ENCODE assay signal across 18 mouse cellular contexts in the genomic region with DNA sequence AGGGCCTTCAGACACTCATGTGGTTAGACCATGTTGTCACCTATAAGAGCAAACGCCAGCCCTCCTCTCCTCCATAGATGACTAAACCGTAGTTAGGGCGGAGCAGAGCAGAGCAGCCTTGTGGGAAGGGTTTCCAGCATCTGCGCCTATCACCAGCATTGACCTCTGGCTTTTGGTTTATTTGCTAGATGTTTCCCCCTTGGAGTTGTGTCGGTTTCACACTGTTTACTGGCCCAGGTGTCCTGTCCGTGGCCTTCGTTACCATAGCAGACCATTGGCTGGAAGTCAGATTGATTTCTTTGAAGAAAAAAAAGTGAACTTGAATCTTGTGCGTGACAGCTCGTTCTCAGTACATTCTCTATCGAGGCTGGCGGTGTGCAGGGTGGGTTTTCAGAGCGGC.
"Had no signal": no experiment of that assay in that cellular context is flagged by ENCODE, and none has a peak within 500 bp of the region (broad histone marks: within the 10 kb centered on the region; RNA-seq: fewer than 3 reads in every experiment).

No protein-coding gene starts in this region.

- DNase-seq: lung, embryonic 14.5 days; lung, postnatal 10 days; lung, postnatal 4 days; midbrain, embryonic 14.5 days; retina, postnatal 1 day; right cerebral cortex, adult 18-20 months; right cerebral cortex, postnatal 25 days; right cerebral cortex, postnatal 4 days; spleen, adult 18-20 months; thymus, adult 18-20 months; thymus, postnatal 14 days; thymus, postnatal 36 days had no signal

- H3K4me2 ChIP-seq: lung, embryonic 14.5 days; midbrain, embryonic 12.5 days; neural tube, embryonic 13.5 days; neural tube, embryonic 15.5 days had no signal

- ATAC-seq: midbrain, embryonic 16.5 days had no signal

- H3K4me3 ChIP-seq: midbrain, embryonic 10.5 days; midbrain, embryonic 12.5 days; myocyte; neural tube, embryonic 13.5 days; neural tube, embryonic 15.5 days had no signal

- H3K27ac ChIP-seq: midbrain, embryonic 10.5 days; midbrain, embryonic 12.5 days; neural tube, embryonic 13.5 days; neural tube, embryonic 15.5 days had no signal

- H3K9ac ChIP-seq: lung, embryonic 14.5 days; midbrain, embryonic 12.5 days; neural tube, embryonic 13.5 days; neural tube, embryonic 15.5 days had no signal

- H3K27me3 ChIP-seq: midbrain, embryonic 12.5 days; neural tube, embryonic 13.5 days; neural tube, embryonic 15.5 days had no signal

- H3K9me3 ChIP-seq: midbrain, embryonic 10.5 days; midbrain, embryonic 12.5 days; neural tube, embryonic 13.5 days; neural tube, embryonic 15.5 days had no signal

- H3K4me1 ChIP-seq: midbrain, embryonic 10.5 days; midbrain, embryonic 12.5 days; neural tube, embryonic 13.5 days; neural tube, embryonic 15.5 days had no signal
